Mouse (Mus musculus) testis, adult 2 months (tissue): ENCODE data around the gene Cct5. TPM values are rescaled to one million over a fixed set of nuclear protein-coding genes. Genes with fewer than 3 reads are reported as not detected.
A peak's percentile ranks its signal among the peaks of the same experiment; 100 is the strongest.

ENCODE experiments used
- H3K27ac ChIP-seq: fragments of 200-500 bp; 2 replicates; pipeline ENCODE4 v1.5.1; 2012; ENCODE audit warnings: low read depth, low read length; ENCODE audit not compliant: control insufficient read depth, insufficient read depth
- H3K27me3 ChIP-seq: fragments of 200-500 bp; 2 replicates; pipeline ENCODE4 v1.6.1; 2012; ENCODE audit warnings: mild to moderate bottlenecking, low read length, moderate library complexity; ENCODE audit not compliant: control insufficient read depth, insufficient read depth
- H3K36me3 ChIP-seq: fragments of 200-500 bp; 2 replicates; pipeline ENCODE4 v1.6.1; 2012; ENCODE audit warnings: mild to moderate bottlenecking, low read length; ENCODE audit not compliant: control insufficient read depth, insufficient read depth
- H3K4me1 ChIP-seq: fragments of 200-500 bp; 2 replicates; pipeline ENCODE4 v1.6.1; 2012; ENCODE audit warnings: low read length; ENCODE audit not compliant: control insufficient read depth, insufficient read depth
- H3K4me3 ChIP-seq: fragments of 200-500 bp; 2 replicates; pipeline ENCODE4 v1.5.1; 2012; ENCODE audit warnings: low read depth, mild to moderate bottlenecking, low read length, moderate library complexity, mixed read lengths; ENCODE audit not compliant: control insufficient read depth
- CTCF ChIP-seq: fragments of 200-500 bp; IDR thresholded peaks from 2 replicates; pipeline ENCODE4 v1.5.1; 2012; ENCODE audit warnings: low read depth, mild to moderate bottlenecking, inconsistent platforms, low read length, moderate library complexity; ENCODE audit not compliant: control insufficient read depth, insufficient read depth, insufficient replicate concordance
- POLR2A ChIP-seq: fragments of 200-500 bp; IDR thresholded peaks from 2 replicates; pipeline ENCODE4 v1.6.1; 2012; ENCODE audit warnings: low read depth, mild to moderate bottlenecking, inconsistent platforms, low read length, moderate library complexity; ENCODE audit not compliant: control insufficient read depth
- polyA plus RNA-seq: library from polyadenylated mRNA; depleted of rRNA; stranded (reverse); fragments of >200 nt; gene quantifications from 2 replicates; pipeline ENCODE4 v1.2.3, GENCODE M21; 2012; rRNA removed

Cct5 gene
- 208 and 217 TPM in 2 replicates for polyA plus RNA-seq

- Histone ChIP-seq H3K36me3 (peaks cover 1% of the 10 kb centered on the region; the same call in 1 of the 2 replicates), H3K27me3 (no peaks in the 10 kb centered on the region), H3K27ac (peak within 1 kb of the TSS; percentile 95), H3K4me3 (peak within 1 kb of the TSS; percentile 96), H3K4me1 (peaks cover 10% of the 10 kb centered on the region)
- TF ChIP-seq CTCF (no peak), POLR2A (peak; percentile 97)
Measured at GRCm38 (mm10) chr15:31601646-31602374, at the start of gene Cct5, which contains the start of gene Fam173b. Gene Cct5, minus strand, starts transcription at chr15:31601804. Gene Fam173b, plus strand, starts transcription at chr15:31601852.

- TF ChIP-seq CTCF (no peak), POLR2A (no peak)
- no peaks in the 10 kb centered on the region for H3K27me3 ChIP-seq
- H3K27ac ChIP-seq, result no peak overlapping the region
- no peaks in the 10 kb centered on the region for H3K36me3 ChIP-seq
- H3K4me1 ChIP-seq, result no peaks in the 10 kb centered on the region
- no peak overlapping the region for H3K4me3 ChIP-seq
Measured at GRCm38 (mm10) chr15:31650821-31651220, 49.2 kb upstream of the Cct5 start.

- no peak overlapping the region for H3K4me3 ChIP-seq
- H3K4me1 ChIP-seq, result no peaks in the 10 kb centered on the region
- no peaks in the 10 kb centered on the region for H3K36me3 ChIP-seq
- no peaks in the 10 kb centered on the region for H3K27me3 ChIP-seq
- H3K27ac ChIP-seq, result no peak overlapping the region
- TF ChIP-seq POLR2A (no peak), CTCF (no peak)
Measured at GRCm38 (mm10) chr15:31649691-31650090, 48.1 kb upstream of the Cct5 start.

- TF ChIP-seq POLR2A (no peak), CTCF (no peak)
Measured at GRCm38 (mm10) chr15:31647851-31648569, 46.4 kb upstream of the Cct5 start.

GRCm38 (mm10) chr15:31647225-31647624, 45.6 kb upstream of the Cct5 start:
- no peaks in the 10 kb centered on the region for H3K27me3 ChIP-seq
- TF ChIP-seq CTCF, result no peak
- no peak for TF ChIP-seq POLR2A
- H3K4me3 ChIP-seq, result no peak overlapping the region

More at GRCm38 (mm10) chr15:31647851-31648569, 46.4 kb upstream of the Cct5 start:
- H3K27me3 ChIP-seq, result no peaks in the 10 kb centered on the region
- H3K36me3 ChIP-seq, result no peaks in the 10 kb centered on the region
- no peaks in the 10 kb centered on the region for H3K4me1 ChIP-seq
- no peak overlapping the region for H3K4me3 ChIP-seq
- H3K27ac ChIP-seq, result no peak overlapping the region

GRCm38 (mm10) chr15:31636091-31636595, 34.5 kb upstream of the Cct5 start:
- Histone ChIP-seq H3K36me3 (no peaks in the 10 kb centered on the region), H3K27me3 (no peaks in the 10 kb centered on the region), H3K4me3 (no peak overlapping the region), H3K27ac (no peak overlapping the region), H3K4me1 (no peaks in the 10 kb centered on the region)
- TF ChIP-seq POLR2A, result no peak
- TF ChIP-seq CTCF, result no peak

More at GRCm38 (mm10) chr15:31647225-31647624, 45.6 kb upstream of the Cct5 start:
- no peaks in the 10 kb centered on the region for H3K36me3 ChIP-seq
- H3K27ac ChIP-seq, result no peak overlapping the region
- no peaks in the 10 kb centered on the region for H3K4me1 ChIP-seq

GRCm38 (mm10) chr15:31634582-31634981, 33.0 kb upstream of the Cct5 start:
- no peak overlapping the region for H3K4me3 ChIP-seq
- TF ChIP-seq POLR2A, result no peak
- no peak for TF ChIP-seq CTCF
- no peaks in the 10 kb centered on the region for H3K36me3 ChIP-seq
- no peaks in the 10 kb centered on the region for H3K27me3 ChIP-seq
- no peak overlapping the region for H3K27ac ChIP-seq
- H3K4me1 ChIP-seq, result no peaks in the 10 kb centered on the region
